Mouse (Mus musculus) T-helper 1 cell (primary cell): ENCODE data around the gene Psd.

ENCODE experiments used
- in situ Hi-C: fragments of 300-600 bp; cut with MboI, MseI; formaldehyde crosslinking; loops from one replicate; pipeline ENCODE4 v1.15.1; 2025; ENCODE audit warnings: high pct_unique_total_duplicates

Gene Psd

GRCm38 (mm10) chr19:46321101-46321943, 5.6 kb downstream of the Psd start:
- in situ Hi-C loops: no loop called here

GRCm38 (mm10) chr19:46320076-46320785, 6.7 kb downstream of the Psd start:
- in situ Hi-C loops: no loop called here

GRCm38 (mm10) chr19:46318586-46319378, 8.2 kb downstream of the Psd start:
- in situ Hi-C loops: no loop called here

- in situ Hi-C loops: no loop called here
Observed at GRCm38 (mm10) chr19:46318031-46318471, 8.9 kb downstream of the Psd start.

GRCm38 (mm10) chr19:46317546-46317885, 9.4 kb downstream of the Psd start:
- in situ Hi-C loops: no loop called here

- in situ Hi-C loops: no loop called here
Observed at GRCm38 (mm10) chr19:46316846-46317545, 10.0 kb downstream of the Psd start.

GRCm38 (mm10) chr19:46315752-46316610, 11.0 kb downstream of the Psd start:
- in situ Hi-C loops: no loop called here

- in situ Hi-C loops: no loop called here
Observed at GRCm38 (mm10) chr19:46314872-46315742, 11.8 kb downstream of the Psd start.

GRCm38 (mm10) chr19:46314151-46314601, 12.8 kb downstream of the Psd start:
- in situ Hi-C loops: no loop called here

GRCm38 (mm10) chr19:46313591-46313990, 13.4 kb downstream of the Psd start:
- in situ Hi-C loops: no loop called here

- in situ Hi-C loops: no loop called here
Observed at GRCm38 (mm10) chr19:46313116-46313515, 13.8 kb downstream of the Psd start.

GRCm38 (mm10) chr19:46312566-46312965, 14.4 kb downstream of the Psd start:
- in situ Hi-C loops: no loop called here

- in situ Hi-C loops: no loop called here
Observed at GRCm38 (mm10) chr19:46311341-46311740, 15.6 kb downstream of the Psd start.

- in situ Hi-C loops: no loop called here
Observed at GRCm38 (mm10) chr19:46310312-46310865, 16.6 kb downstream of the Psd start.

GRCm38 (mm10) chr19:46309651-46310305, 17.2 kb downstream of the Psd start:
- in situ Hi-C loops: loop anchor here (5.0 to 10.0 kb wide), 2 partner anchors 172 to 775 kb away; no protein-coding TSS in a partner anchor

GRCm38 (mm10) chr19:46308706-46309435, 18.1 kb downstream of the Psd start:
- in situ Hi-C loops: loop anchor here (5.0 to 10.0 kb wide), 2 partner anchors 172 to 776 kb away; no protein-coding TSS in a partner anchor

- in situ Hi-C loops: loop anchor here (5.0 to 10.0 kb wide), 2 partner anchors 171 to 776 kb away; no protein-coding TSS in a partner anchor
Observed at GRCm38 (mm10) chr19:46308303-46308702, 18.7 kb downstream of the Psd start.

GRCm38 (mm10) chr19:46307781-46308180, 19.2 kb downstream of the Psd start:
- in situ Hi-C loops: loop anchor here (5.0 to 10.0 kb wide), 2 partner anchors 170 to 777 kb away; no protein-coding TSS in a partner anchor
